Mouse (Mus musculus) heart, embryonic 15.5 days (tissue): ENCODE measurements around the gene Fam129c. TPM values are rescaled to one million over a fixed set of nuclear protein-coding genes. Genes with fewer than 3 reads are reported as not detected.

Experiments used
- ATAC-seq: fragments of 200-750 bp; cut with Nextera tagmentation; replicated peaks from 2 replicates; pipeline ENCODE4 v1.8.0; 2017; ENCODE audit warnings: low read depth, moderate TSS enrichment; ENCODE audit not compliant: insufficient number of reproducible peaks, insufficient read depth, low FRiP score
- H3K27ac ChIP-seq: fragments of 300-500 bp; sonication (generic); 2 replicates; pipeline ENCODE4 v1.5.1; 2015; ENCODE audit warnings: mild to moderate bottlenecking, inconsistent platforms
- H3K27me3 ChIP-seq: fragments of 300-500 bp; sonication (generic); 2 replicates; pipeline ENCODE4 v1.6.1; 2015; ENCODE audit warnings: inconsistent platforms
- H3K36me3 ChIP-seq: fragments of 300-500 bp; sonication (generic); 2 replicates; pipeline ENCODE4 v1.6.1; 2015; ENCODE audit warnings: mild to moderate bottlenecking, inconsistent platforms
- H3K4me1 ChIP-seq: fragments of 300-500 bp; sonication (generic); replicated peaks from 2 replicates; pipeline ENCODE4 v1.6.1; 2015; ENCODE audit warnings: inconsistent platforms
- H3K4me2 ChIP-seq: fragments of 300-500 bp; sonication (generic); 2 replicates; pipeline ENCODE4 v1.6.1; 2015; ENCODE audit warnings: inconsistent platforms, mild to moderate bottlenecking, moderate library complexity
- H3K4me3 ChIP-seq: fragments of 300-500 bp; sonication (generic); 2 replicates; pipeline ENCODE4 v1.5.1; 2015; ENCODE audit warnings: mild to moderate bottlenecking, inconsistent platforms
- H3K9ac ChIP-seq: fragments of 300-500 bp; sonication (generic); 2 replicates; pipeline ENCODE4 v1.6.1; 2015; ENCODE audit warnings: mild to moderate bottlenecking, inconsistent platforms
- H3K9me3 ChIP-seq: fragments of 300-500 bp; sonication (generic); replicated peaks from 2 replicates; pipeline ENCODE4 v1.6.1; 2016; ENCODE audit warnings: inconsistent platforms
- WGBS: fragments of 180-500 bp; shearing (Covaris S2); methylation state at CpG from one replicate; pipeline ENCODE4 v1.1.7; 2015; ENCODE audit warnings: mixed read lengths; 5-methylcytosine and 5-hydroxymethylcytosine counted together
- polyA plus RNA-seq: library from polyadenylated mRNA; unstranded; fragments of >200 nt; fragmentation: Nextera tagmentation; extraction: Ambion mirVana; gene quantifications from 2 replicates; pipeline ENCODE4 v1.2.1, GENCODE M21; 2015

Fam129c gene
- polyA plus RNA-seq, 1 experiment from 2014 or later = 2.1 TPM

DNA sequence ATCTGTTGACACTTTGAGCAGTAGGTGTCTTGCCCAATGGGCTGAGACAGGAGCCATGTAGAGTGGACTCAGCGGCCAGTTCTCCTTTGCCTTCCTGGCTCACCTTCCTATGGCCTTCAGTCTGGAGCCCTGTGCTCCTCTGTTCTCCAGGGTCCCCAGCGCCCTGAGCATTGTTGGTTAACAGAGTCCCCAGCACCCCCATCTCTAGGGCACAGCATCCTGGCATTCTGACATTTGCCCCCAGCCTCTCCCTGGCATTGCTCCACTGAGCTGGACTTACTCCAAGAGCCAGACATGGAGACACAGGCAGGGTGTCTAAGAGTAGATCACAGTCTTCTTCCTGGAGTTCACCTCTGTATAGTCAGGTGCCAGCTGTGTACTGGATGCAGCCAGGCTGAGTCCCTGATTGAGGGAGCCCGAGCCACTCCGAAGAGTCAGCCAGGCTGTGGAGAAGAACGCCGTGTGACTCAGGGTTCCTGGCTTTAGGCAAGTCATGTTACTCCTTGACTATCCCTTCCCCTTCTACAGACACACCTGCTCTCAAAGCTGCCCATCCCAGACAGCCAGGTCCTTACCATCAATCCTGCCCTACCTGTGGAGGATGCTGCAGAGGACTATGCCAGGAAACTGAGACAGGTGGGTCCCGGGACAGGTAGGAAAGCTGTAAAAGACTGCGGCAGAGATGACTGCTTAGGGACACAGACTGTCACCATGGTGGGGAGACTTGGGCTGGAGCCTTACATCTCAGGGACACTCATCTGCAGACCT lies 3.7 kb upstream of the Fam129c start:
- H3K4me3 ChIP-seq = peak overlapping the region; percentile 82; the same call in 1 of the 2 replicates
- H3K4me2 ChIP-seq = peak overlapping the region; percentile 86; the same call in 1 of the 2 replicates
- 88% methylated on average over 8 of the region's 8 CpGs for WGBS
- no peaks in the 10 kb centered on the region for H3K27me3 ChIP-seq
- peaks cover 32% of the 10 kb centered on the region for H3K4me1 ChIP-seq
- H3K36me3 ChIP-seq = no peaks in the 10 kb centered on the region
- H3K9ac ChIP-seq = 0 out of 2 replicates have a peak overlapping the region, but pooled peaks have one; percentile 96
- ATAC-seq = no peak
- H3K9me3 ChIP-seq = no peaks in the 10 kb centered on the region
- H3K27ac ChIP-seq = no peak overlapping the region

DNA sequence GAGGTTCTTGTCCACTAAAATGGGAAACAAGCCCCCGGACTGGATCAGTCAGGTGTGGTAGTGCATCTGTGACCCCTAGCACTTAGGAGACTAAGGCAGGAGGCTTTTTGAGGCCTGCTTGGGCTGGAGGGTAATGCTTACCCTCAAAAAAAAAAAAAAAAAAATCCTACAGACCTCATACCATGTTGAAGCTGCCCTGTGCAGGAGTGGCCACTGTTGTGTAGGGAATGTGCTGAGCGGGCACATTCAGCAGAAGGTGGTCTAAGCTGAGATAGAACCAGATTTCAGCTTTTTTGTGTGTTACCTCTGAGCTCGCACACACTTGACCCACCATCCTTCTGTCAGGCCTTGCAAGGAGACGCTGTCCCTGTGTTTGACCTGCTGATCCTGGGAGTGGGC lies 3.1 kb upstream of the Fam129c start:
- peaks cover 32% of the 10 kb centered on the region for H3K4me1 ChIP-seq
- H3K36me3 ChIP-seq = no peaks in the 10 kb centered on the region
- H3K4me3 ChIP-seq = no peak overlapping the region
- H3K9me3 ChIP-seq = no peaks in the 10 kb centered on the region
- H3K4me2 ChIP-seq = no peak overlapping the region
- no peak overlapping the region for H3K9ac ChIP-seq
- no peak for ATAC-seq
- no peak overlapping the region for H3K27ac ChIP-seq
- WGBS = 93% methylated on average over 4 of the region's 4 CpGs
- no peaks in the 10 kb centered on the region for H3K27me3 ChIP-seq

DNA sequence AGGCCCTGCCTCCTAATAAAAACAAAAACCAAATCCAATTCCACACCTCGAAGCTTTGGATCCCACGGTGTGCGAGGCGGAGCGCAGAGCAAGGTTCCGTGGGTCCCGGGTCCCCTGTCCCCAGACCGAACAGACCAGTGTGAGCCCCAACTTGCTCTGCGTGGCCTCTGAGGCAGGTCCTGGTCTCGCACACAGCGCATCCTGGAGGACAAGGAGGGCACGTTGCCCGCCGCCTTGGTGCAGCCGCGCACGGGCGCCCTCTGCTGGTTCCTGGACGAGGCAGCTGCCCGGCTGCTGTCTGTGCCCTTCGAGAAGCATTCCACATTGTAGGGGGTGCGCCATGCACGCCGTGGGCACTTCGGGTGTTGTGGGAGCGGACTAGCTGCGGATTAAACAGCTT lies 1.6 kb upstream of the Fam129c start:
- Histone ChIP-seq H3K9ac (0 out of 2 replicates have a peak overlapping the region, but pooled peaks have one; percentile 8), H3K27me3 (peaks cover 10% of the 10 kb centered on the region), H3K4me1 (peaks cover 29% of the 10 kb centered on the region), H3K9me3 (no peaks in the 10 kb centered on the region), H3K4me2 (no peak overlapping the region), H3K36me3 (0 out of 2 replicates have a peak, but pooled peaks cover 5% of the 10 kb centered on the region), H3K27ac (no peak overlapping the region), H3K4me3 (no peak overlapping the region)
- 9% methylated on average over 27 of the region's 27 CpGs for WGBS
- no peak for ATAC-seq

DNA sequence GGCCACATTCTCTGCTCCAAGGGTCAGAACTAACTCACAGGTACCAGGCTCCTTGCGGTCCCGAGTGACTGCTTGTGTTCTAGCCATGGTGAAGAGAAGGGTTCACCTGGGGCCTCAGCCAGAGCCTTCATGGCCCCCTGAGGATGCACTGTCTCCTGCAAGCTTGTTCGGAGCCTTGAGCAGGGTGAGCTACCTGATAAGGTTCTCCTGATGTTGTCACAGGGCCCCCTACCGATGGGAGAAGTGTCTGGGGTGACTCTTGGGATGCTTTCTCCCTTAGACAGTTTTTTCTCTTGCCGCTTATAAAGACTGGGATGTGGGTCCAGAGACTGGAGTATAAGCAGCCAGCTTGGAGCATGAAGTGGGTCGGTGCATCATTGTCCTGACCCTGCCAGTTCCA lies 1.1 kb upstream of the Fam129c start:
- Histone ChIP-seq H3K4me3 (no peak overlapping the region), H3K27ac (no peak overlapping the region), H3K36me3 (0 out of 2 replicates have a peak, but pooled peaks cover 5% of the 10 kb centered on the region), H3K9me3 (no peaks in the 10 kb centered on the region), H3K27me3 (peaks cover 15% of the 10 kb centered on the region), H3K9ac (no peak overlapping the region), H3K4me2 (no peak overlapping the region), H3K4me1 (peaks cover 25% of the 10 kb centered on the region)
- WGBS = 57% methylated on average over 6 of the region's 6 CpGs
- ATAC-seq = no peak

DNA sequence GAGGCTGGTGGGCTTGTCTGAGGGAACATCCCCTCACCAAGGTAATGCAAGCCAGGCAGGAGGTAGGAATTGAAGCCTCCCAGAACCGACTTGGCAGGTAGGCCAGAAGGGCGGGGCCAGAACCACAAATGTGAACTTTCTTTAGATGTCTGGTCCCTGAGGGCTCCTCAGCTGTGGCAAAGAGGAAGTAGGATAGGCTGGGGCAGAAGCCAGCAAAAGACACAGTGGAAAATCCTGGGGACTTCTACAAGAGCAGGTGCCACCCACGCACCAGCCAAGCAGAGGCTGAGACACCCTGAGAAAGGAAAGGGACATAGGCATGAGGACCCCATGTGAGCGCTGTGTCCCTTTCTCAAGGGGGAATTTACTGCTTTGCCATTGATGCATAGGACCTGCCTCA lies 650 bp upstream of the Fam129c start:
- Histone ChIP-seq H3K9me3 (no peaks in the 10 kb centered on the region), H3K4me1 (peaks cover 25% of the 10 kb centered on the region), H3K36me3 (0 out of 2 replicates have a peak, but pooled peaks cover 5% of the 10 kb centered on the region), H3K27ac (no peak overlapping the region), H3K4me2 (no peak overlapping the region), H3K27me3 (peaks cover 19% of the 10 kb centered on the region), H3K9ac (no peak overlapping the region), H3K4me3 (no peak overlapping the region)
- 69% methylated on average over 4 of the region's 4 CpGs for WGBS
- no peak for ATAC-seq

DNA sequence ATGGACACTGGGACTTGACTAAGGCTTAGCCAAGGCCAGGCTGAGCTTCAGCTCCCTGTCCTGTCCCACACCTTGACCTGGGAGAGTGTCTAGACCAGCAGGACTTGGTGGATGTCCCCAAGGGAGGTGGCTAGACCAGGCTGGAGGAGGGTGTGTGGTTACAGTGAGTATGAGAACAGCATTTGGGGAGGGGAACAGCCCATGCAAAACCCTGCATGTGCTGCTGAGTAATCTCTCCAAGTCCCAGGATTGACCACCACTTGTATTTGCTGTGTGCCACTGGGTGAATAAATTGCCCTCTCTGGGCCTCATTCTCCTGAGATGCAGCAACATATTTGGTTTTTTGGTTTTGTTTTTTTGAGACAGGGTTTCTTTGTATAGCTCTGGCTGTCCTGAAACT lies 927 bp downstream of the Fam129c start:
- 0 out of 2 replicates have a peak, but pooled peaks cover 5% of the 10 kb centered on the region for H3K36me3 ChIP-seq
- H3K4me2 ChIP-seq = no peak overlapping the region
- ATAC-seq = no peak
- peaks cover 32% of the 10 kb centered on the region for H3K4me1 ChIP-seq
- no peaks in the 10 kb centered on the region for H3K9me3 ChIP-seq
- H3K4me3 ChIP-seq = no peak overlapping the region
- H3K27me3 ChIP-seq = peaks cover 35% of the 10 kb centered on the region
- H3K9ac ChIP-seq = no peak overlapping the region
- H3K27ac ChIP-seq = no peak overlapping the region

DNA sequence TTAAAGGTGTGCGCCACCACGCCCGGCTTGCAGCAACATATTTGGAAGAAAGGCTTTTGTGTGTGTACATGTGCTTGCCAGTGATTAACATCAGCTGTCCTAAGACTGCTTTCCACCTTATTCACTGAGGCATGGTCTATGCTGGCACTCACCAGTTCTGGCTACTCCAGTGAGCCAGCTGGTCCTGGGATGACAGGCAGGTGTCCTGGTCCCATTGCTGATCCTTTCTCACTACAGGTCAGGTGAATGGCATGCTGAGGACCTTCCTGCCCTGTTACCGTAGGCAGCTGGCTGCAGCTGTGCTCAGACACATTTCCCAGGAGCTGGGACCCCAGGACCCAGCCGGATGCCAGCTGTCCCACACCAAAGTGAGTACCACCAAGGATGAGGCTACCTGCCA lies 1.4 kb downstream of the Fam129c start:
- ATAC-seq = no peak
- H3K4me1 ChIP-seq = peaks cover 29% of the 10 kb centered on the region
- no peak overlapping the region for H3K4me3 ChIP-seq
- H3K27ac ChIP-seq = no peak overlapping the region
- H3K36me3 ChIP-seq = 0 out of 2 replicates have a peak, but pooled peaks cover 5% of the 10 kb centered on the region
- H3K27me3 ChIP-seq = peaks cover 40% of the 10 kb centered on the region
- WGBS = 89% methylated on average over 5 of the region's 5 CpGs
- no peak overlapping the region for H3K4me2 ChIP-seq
- no peaks in the 10 kb centered on the region for H3K9me3 ChIP-seq
- no peak overlapping the region for H3K9ac ChIP-seq

DNA sequence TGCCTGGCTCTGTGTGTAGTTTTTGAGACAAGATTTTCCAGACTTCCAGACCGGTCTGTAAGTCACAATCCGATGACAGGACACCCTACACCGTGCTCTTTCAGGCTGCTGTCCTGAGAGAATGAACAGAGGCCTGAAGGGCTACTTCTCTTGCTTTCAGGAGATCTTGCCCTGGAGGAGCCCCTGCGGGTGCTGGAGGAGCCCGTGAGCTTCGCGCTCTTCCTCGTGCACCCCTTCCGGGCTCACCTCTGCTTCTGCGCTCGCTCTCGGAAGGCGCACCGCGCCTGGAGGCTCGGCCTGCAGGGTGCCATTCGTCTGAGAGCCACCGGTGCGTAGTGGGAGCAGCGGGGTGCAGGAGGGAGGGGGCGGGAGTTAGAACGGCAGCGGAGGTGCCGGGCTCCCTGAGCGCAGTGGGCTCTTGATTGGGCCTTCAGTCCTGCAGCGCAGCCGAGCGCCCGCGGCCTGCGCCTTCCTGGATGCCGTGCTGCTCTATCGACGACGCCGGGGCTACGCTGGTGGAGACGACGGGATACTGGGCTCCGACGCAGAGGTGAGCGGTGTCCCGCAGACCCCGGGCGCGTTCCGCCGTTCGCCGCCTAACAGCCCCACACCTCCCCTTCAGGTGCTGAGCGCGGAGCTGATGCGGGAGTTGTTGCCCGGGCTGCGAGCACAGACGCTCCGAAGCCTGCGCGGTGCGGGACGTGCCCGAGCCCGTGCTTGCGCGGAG lies 4.7 kb downstream of the Fam129c start:
- Histone ChIP-seq H3K4me1 (peaks cover 17% of the 10 kb centered on the region), H3K9ac (peak overlapping the region; percentile 25), H3K9me3 (no peaks in the 10 kb centered on the region), H3K27ac (no peak overlapping the region), H3K27me3 (peaks cover 47% of the 10 kb centered on the region), H3K4me2 (peak overlapping the region; percentile 70), H3K4me3 (peak overlapping the region; percentile 43), H3K36me3 (0 out of 2 replicates have a peak, but pooled peaks cover 5% of the 10 kb centered on the region)
- ATAC-seq = peak; percentile 7; the same call in 1 of the 2 replicates
- WGBS = 3% methylated on average over 62 of the region's 65 CpGs

DNA sequence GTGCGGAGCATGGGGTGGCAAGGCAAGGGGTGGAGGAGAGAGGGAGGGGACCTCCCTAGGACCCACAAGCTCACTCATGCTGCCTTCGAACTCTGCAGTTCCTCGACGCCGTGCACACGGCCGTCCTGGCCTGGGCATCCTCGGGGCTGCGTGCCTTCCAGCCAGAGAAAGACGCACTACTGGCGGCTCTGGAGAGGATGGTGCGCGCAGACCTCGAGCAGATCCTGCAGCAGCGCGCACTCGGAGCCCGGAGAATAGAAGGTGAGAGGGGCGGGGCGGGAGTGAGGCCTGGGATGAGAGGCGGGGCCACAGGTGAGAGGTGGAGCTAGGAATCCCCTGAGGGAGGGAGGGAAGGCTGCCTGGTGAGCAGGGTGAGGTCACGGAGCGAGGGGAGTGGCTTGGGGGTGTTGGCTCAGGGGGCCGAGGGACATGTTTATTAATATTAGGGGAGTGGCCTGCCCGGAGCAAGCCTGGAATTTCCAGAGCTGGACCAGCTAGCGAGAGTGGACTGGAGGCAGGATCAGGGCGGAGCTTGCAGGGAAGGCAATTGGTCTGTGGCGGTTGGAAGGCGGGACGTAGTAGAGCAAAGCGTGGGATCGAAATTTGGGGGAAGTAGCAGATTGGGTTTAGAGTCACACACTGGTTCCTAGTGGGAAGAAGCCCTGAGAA lies 5.4 kb downstream of the Fam129c start:
- Histone ChIP-seq H3K27ac (no peak overlapping the region), H3K4me2 (peak overlapping the region; percentile 70), H3K9me3 (no peaks in the 10 kb centered on the region), H3K27me3 (peaks cover 47% of the 10 kb centered on the region), H3K9ac (peak overlapping the region; percentile 15; the same call in 1 of the 2 replicates), H3K4me3 (peak overlapping the region; percentile 43), H3K36me3 (0 out of 2 replicates have a peak, but pooled peaks cover 5% of the 10 kb centered on the region), H3K4me1 (peaks cover 17% of the 10 kb centered on the region)
- ATAC-seq = peak; percentile 74
- 3% methylated on average over 32 of the region's 32 CpGs for WGBS

DNA sequence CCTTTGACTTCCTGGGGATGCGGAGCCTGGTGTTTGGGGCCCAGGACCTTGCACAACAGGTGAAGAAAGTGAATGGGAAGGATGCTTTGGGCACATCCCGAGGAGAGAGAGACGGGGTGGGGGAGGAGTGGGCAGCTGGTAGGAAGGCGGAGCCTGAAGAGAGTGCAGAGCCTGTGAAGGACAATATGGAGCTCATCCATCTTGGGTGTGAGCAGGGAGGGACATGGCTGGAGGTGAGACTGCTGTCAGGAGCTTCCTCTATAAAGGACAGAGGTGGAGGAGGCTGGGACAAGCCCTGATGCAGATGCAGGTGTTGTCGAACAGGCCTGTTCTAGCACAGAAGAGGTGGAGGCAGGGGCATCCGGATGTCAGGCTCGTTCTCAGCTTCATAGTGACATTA lies 6.6 kb downstream of the Fam129c start:
- Histone ChIP-seq H3K9ac (no peak overlapping the region), H3K9me3 (no peaks in the 10 kb centered on the region), H3K27me3 (peaks cover 47% of the 10 kb centered on the region), H3K4me2 (no peak overlapping the region), H3K4me3 (no peak overlapping the region), H3K27ac (no peak overlapping the region), H3K36me3 (0 out of 2 replicates have a peak, but pooled peaks cover 5% of the 10 kb centered on the region), H3K4me1 (peaks cover 17% of the 10 kb centered on the region)
- 68% methylated on average over 7 of the region's 7 CpGs for WGBS
- ATAC-seq = no peak
